Mouse (Mus musculus): ENCODE measurements at regions not wholly inside any gene's neighbourhood (a gene's known extent, or its start where the extent isn't known, plus 50 kb on each side); places are given as distances from the start of the nearest gene placed in this dataset.

GRCm38 (mm10) chr12:9112161-9112674, 82.4 kb downstream of the Ttc32 start:
- dilution Hi-C loops (cut with MboI; ENCODE audit: extremely low pct_ligation_motif_present, extremely low pct_unique_long_range_greater_than_20kb, low sequenced_read_pairs), result no loop called here
- no peak for DNase-seq (ENCODE audit: extremely low read depth)
- Histone ChIP-seq H3K27ac (ENCODE audit: insufficient read depth, low read depth) (no peak overlapping the region), H3K4me3 (replicated peaks in 1 of 3; ENCODE audit: low read depth in 2 of 3, low read length in 2 of 3, poor library complexity in 1 of 3) (no peak overlapping the region), H3K36me3 (replicated peaks in 1 of 2; ENCODE audit: control insufficient read depth in 1 of 2, insufficient read depth in 1 of 2, low read length in 1 of 2) (no peaks in the 10 kb centered on the region), H3K4me1 (ENCODE audit: control insufficient read depth in 1 of 2, insufficient read depth in 2 of 2) (peaks cover 0 to 23% of the 10 kb centered on the region in 2 experiments; a peak in 2 of 4 replicates), H3K79me2 (replicated peaks; ENCODE audit: control insufficient read depth, extremely low read depth, insufficient read depth, poor library complexity, severe bottlenecking) (no peaks in the 10 kb centered on the region), H3K9me3 (replicated peaks; ENCODE audit: low read length) (no peaks in the 10 kb centered on the region), H3K4me2 (ENCODE audit: insufficient read depth, low read depth, poor library complexity, severe bottlenecking) (no peak overlapping the region), H3K27me3 (replicated peaks) (no peaks in the 10 kb centered on the region), H3K9ac (ENCODE audit: insufficient read depth, low read depth) (no peak overlapping the region)
- TF ChIP-seq NELFE (IDR thresholded peaks at IDR 0.05; ENCODE audit: low read depth, low read length) (no peak), BHLHE40 (IDR thresholded peaks at IDR 0.05; ENCODE audit: low read depth, low read length) (no peak), SMC3 (IDR thresholded peaks at IDR 0.05; ENCODE audit: low read depth, low read length) (no peak), USF2 (conservative IDR thresholded peaks at IDR 0.05; ENCODE audit: low read depth, low read length) (no peak), CHD2 (IDR thresholded peaks at IDR 0.05; ENCODE audit: low read length) (no peak), ELF1 (IDR thresholded peaks at IDR 0.05; ENCODE audit: low read depth, low read length) (no peak), POLR2A (IDR thresholded peaks at IDR 0.05; ENCODE audit: low read depth, low read length) (no peak), SIN3A (IDR thresholded peaks at IDR 0.05; ENCODE audit: low read length) (no peak), ETS1 (conservative IDR thresholded peaks at IDR 0.05; ENCODE audit: low read depth, low read length) (no peak), POLR2AphosphoS2 (IDR thresholded peaks at IDR 0.05; ENCODE audit: low read depth, low read length) (no peak), ZKSCAN1 (IDR thresholded peaks at IDR 0.05; ENCODE audit: borderline replicate concordance, low read depth, low read length) (no peak), MAZ (IDR thresholded peaks at IDR 0.05; ENCODE audit: low read depth, low read length) (no peak), EP300 (IDR thresholded peaks at IDR 0.05; ENCODE audit: low read length) (no peak), USF1 (IDR thresholded peaks at IDR 0.05; ENCODE audit: low read depth, low read length) (no peak), JUN (IDR thresholded peaks at IDR 0.05; ENCODE audit: insufficient read depth, low read depth, low read length) (no peak), MEF2A (IDR thresholded peaks at IDR 0.05; ENCODE audit: borderline replicate concordance, low read depth, low read length) (no peak), KAT2A (IDR thresholded peaks at IDR 0.05; ENCODE audit: insufficient replicate concordance, low read length) (no peak)
- in situ Hi-C loops (cut with MboI; ENCODE audit: low pct_ligation_motif_present, low pct_unique_long_range_greater_than_20kb, low sequenced_read_pairs), result no loop called here

GRCm38 (mm10) chr12:9113652-9114051, 83.9 kb downstream of the Ttc32 start:
- H3K36me3 ChIP-seq (replicated peaks in 1 of 2; ENCODE audit: control insufficient read depth in 1 of 2, insufficient read depth in 1 of 2, low read length in 1 of 2), result no peaks in the 10 kb centered on the region
- H3K79me2 ChIP-seq (replicated peaks; ENCODE audit: control insufficient read depth, extremely low read depth, insufficient read depth, poor library complexity, severe bottlenecking), result no peaks in the 10 kb centered on the region
- no peak overlapping the region for H3K4me3 ChIP-seq (replicated peaks in 1 of 3; ENCODE audit: low read depth in 2 of 3, low read length in 2 of 3, poor library complexity in 1 of 3)
- TF ChIP-seq ELF1 (IDR thresholded peaks at IDR 0.05; ENCODE audit: low read depth, low read length) (no peak), NRF1 (IDR thresholded peaks at IDR 0.05; ENCODE audit: low read depth, low read length) (no peak), POLR2AphosphoS2 (IDR thresholded peaks at IDR 0.05; ENCODE audit: low read depth, low read length) (no peak), MAFK (IDR thresholded peaks at IDR 0.05; ENCODE audit: insufficient replicate concordance, low read length) (no peak)
- dilution Hi-C loops (cut with MboI; ENCODE audit: extremely low pct_ligation_motif_present, extremely low pct_unique_long_range_greater_than_20kb, low sequenced_read_pairs), result no loop called here
- H3K9ac ChIP-seq (ENCODE audit: insufficient read depth, low read depth), result no peak overlapping the region
- peaks cover 0 to 14% of the 10 kb centered on the region in 2 experiments; a peak in 2 of 4 replicates for H3K4me1 ChIP-seq (ENCODE audit: control insufficient read depth in 1 of 2, insufficient read depth in 2 of 2)
- in situ Hi-C loops (cut with MboI; ENCODE audit: low pct_ligation_motif_present, low pct_unique_long_range_greater_than_20kb, low sequenced_read_pairs), result no loop called here
- no peaks in the 10 kb centered on the region for H3K27me3 ChIP-seq (replicated peaks)
- H3K9me3 ChIP-seq (replicated peaks; ENCODE audit: low read length), result no peaks in the 10 kb centered on the region
- no peak overlapping the region for H3K4me2 ChIP-seq (ENCODE audit: insufficient read depth, low read depth, poor library complexity, severe bottlenecking)
- H3K27ac ChIP-seq (ENCODE audit: insufficient read depth, low read depth), result no peak overlapping the region
- no peak for DNase-seq (ENCODE audit: extremely low read depth)
